Mouse (Mus musculus) small intestine, adult 2 months (tissue): ENCODE data around the gene Arl3.

Experiments
- CTCF ChIP-seq: fragments of 200-500 bp; IDR thresholded peaks from 2 replicates; pipeline ENCODE4 v1.5.1; 2012; ENCODE audit warnings: low read depth, mild to moderate bottlenecking, control low read depth, inconsistent platforms, low read length, moderate library complexity, mixed read lengths; ENCODE audit not compliant: insufficient replicate concordance, insufficient read length; ENCODE audit errors: extremely low read depth
- POLR2A ChIP-seq: fragments of 200-500 bp; IDR thresholded peaks from 2 replicates; pipeline ENCODE4 v1.6.1; 2012; ENCODE audit warnings: low read depth, mild to moderate bottlenecking, control low read depth, inconsistent platforms, low read length, moderate library complexity

- TF ChIP-seq CTCF (no peak), POLR2A (no peak)
These were observed 46.0 kb upstream of the Arl3 start for GRCm38 (mm10) chr19:46619001-46619400.
